Mouse (Mus musculus) adrenal gland, adult 2 months (tissue): ENCODE measurements at regions not wholly inside any gene's neighbourhood (a gene's known extent, or its start where the extent isn't known, plus 50 kb on each side); places are given as distances from the start of the nearest gene placed in this dataset.

Source experiments
- DNase-seq: peaks from one replicate; pipeline ENCODE4 v3.0.0; 2021

GRCm38 (mm10) chr2:169524429-169524828, 63.1 kb downstream of the Gm11011 start:
- no peak for DNase-seq

GRCm38 (mm10) chr2:169519941-169520340, 67.6 kb downstream of the Gm11011 start:
- DNase-seq: no peak

- no peak for DNase-seq
Measured at GRCm38 (mm10) chr2:169515350-169515749, 72.2 kb downstream of the Gm11011 start.

DNA sequence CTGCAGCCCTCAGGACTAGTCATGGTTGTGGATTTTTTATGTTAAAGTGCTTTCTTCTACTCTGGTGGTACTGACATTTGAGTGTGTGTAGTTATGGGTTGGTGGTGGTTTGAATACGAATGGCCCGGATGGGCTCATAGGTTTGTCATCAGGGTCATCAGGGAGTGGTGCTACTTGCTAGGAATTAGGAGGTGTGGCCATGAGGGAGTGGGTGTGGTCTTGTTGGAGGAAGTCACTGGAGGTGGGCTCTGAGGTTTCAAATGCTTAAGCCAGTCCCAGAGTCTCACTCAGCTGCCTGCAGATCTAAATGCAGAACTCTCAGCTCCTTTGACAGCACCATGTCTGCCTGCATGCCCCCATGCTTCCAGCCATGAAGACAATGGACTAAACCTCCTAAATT, 76.8 kb downstream of the Gm11011 start:
- no peak for DNase-seq

DNA sequence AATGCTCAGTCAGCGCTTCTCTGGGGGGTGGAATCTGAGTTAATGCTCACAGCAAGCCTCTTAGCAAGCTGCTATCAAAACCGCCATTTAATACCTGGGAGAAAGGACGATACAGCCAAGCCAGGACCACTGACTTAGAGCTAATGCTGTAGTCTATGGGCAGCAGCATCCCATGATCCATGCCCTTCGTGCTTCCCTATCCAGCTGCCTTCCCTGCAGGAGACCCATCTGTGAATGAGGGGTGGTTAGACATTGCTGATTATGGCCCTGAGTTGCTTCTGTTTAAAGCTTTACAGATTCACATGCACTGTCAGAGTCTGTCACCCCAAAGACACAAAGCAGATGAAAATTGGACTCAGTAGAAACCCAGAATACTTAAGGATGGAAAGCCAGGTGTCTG, 78.1 kb downstream of the Gm11011 start:
- DNase-seq: no peak

DNA sequence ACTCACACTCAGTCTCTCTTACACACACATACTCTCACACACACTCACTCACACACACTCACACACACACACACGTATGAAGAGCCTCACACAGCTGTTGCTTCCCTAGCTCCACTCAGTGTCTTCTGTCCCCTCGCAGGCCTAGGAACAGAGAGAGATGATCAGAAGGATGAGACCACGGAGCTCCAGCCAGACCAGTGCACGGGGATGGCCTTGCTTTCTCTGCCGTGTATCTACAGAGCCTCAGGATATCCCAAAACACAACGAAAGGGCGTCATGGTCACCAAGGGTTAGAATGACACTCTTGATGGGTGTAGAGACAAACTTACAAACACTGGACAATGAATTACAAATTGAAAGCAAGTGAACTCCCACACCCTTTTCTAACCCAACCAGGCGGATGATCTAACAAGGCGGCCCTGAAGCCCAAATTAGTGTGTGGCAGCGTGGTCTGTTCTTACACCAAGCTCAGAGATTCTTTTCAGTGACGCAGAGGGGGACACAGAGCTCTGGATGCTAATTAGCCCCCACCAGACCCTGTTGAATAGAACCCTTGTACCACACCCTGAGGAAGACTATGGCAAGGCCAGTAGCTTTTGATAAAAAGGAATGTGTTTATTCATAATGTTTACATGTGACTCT, 83.0 kb downstream of the Gm11011 start:
- no peak for DNase-seq

- DNase-seq: no peak
Measured at GRCm38 (mm10) chr2:169503598-169503958, 84.0 kb downstream of the Gm11011 start.

DNA sequence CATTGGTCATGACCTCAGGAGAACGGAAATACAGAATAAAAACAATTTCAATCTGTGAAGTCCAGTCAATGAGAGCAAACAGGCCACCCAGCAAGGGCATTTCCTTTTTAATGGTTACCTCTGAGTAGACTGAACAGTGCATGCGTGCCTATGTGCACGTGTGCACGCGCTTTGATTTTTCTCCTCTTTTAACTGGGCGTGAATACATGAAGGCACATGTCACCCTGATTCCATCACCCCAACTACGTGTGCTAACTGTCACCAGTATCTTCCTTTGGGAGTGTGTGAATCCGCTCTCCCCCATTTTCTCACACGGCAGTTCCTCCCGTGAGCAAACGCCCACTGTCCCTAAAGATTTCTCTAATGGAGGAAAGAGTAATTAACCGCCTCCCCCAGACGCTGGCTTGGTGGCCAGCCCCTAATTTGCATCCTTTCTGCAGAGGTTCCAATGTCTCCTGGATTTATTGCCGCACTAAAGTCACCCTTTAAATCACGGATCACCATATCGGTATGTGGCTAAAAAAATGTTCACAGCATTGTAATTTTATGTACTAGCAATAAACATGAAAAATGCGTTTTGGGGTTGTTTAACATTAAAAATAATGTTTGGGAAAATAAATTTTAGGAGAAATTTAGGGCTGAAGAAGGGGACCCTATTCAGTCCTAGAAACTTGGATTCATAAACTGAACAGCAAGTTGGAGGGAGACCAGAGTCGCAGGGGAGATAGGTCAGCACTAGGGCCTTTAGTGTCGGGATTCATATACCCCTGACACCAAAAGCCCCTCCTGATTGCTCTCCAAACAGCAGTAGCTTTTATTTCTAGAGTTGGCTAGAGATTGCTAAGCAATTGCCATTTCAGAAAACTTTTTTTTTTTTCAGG, 84.6 kb downstream of the Gm11011 start:
- no peak for DNase-seq

DNA sequence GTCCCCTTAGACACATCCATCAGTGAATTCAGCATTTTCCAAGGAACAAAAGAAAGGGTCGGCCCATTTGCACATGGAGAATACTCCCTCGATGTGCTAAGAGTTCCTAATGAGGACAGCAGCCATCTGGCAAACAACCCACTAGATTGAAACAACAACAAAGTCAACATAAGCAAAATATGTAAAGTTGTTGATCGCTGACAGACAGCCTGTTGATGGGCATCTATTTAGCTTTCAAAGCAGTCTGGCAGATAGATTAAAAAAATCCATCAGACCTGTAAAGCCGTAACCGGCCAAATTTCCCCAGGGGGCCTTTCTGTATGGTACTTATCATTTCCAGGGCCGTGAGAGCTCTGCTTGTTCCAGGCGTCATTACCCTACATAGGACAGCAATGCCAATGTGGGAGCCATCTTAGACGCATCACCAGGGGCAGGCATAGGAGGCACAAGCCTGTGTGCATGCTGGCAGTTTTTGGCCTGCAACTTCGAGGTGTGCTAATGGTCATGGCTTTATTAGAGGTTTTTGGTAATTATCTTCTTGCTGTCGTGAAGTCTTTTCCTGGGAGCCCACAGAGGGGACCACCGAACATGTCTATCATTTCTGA, 85.7 kb downstream of the Gm11011 start:
- no peak for DNase-seq

- no peak for DNase-seq
Measured at GRCm38 (mm10) chr2:169495368-169495767, 92.2 kb downstream of the Gm11011 start.

- DNase-seq: no peak
Measured at GRCm38 (mm10) chr2:169494503-169495311, 92.8 kb downstream of the Gm11011 start.

GRCm38 (mm10) chr2:169493609-169494275, 93.8 kb downstream of the Gm11011 start:
- DNase-seq: no peak

DNA sequence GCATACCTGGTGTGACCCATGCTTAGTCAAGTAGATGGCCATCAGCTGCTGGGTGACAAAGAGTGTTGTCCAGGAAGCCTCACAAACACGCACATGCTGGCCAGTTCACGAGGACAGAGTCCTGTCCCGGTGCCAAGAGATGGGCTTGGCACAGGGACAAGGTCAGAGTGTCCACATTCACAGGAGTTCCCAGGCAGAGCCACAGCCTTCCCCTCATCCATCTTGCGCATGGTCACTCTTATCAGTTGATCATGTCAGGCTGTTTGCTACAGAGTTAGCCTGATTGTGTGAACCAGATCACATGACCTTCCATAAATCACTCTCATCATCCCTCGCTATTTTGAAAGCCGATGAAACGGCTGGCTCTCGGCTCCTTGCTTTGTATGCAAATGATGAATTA, 103.6 kb downstream of the Gm11011 start:
- DNase-seq: peak; percentile 89

DNA sequence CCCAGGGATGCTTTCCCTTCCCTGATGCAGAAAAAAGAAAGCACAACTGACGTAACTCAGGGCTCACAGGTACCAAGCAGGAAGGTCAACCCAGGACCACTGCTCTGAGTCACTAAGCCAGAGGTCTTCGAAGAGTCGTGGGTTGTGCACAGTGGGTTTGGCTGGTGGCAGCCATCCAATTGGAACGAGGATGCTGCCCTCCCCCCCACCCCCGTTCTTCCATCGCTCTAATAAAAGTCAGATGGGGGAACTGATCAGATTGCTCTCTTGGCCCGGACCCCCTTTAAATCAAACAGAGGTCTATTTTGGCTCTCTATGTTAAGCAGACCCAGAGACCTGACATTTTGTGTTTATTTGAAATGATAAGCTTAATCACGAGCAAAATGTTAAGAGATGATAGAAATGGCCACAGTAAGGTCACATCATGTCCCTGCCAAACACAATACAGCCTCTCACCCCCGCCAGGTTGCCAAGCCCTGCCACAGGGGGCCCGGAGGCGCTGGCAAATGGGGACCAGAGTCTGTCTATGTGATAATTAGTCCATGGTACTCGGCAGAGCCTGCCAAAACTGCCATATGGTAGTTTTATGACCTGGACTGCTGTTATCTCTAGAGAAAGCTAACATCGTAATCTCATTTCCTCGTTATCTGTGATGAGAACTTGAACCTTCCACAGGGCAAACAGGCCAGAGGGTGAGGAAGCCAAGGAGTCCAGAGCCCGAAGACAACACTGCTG, 105.6 kb downstream of the Gm11011 start:
- DNase-seq: peak; percentile 35

GRCm38 (mm10) chr2:169474418-169475112, 113.0 kb downstream of the Gm11011 start:
- DNase-seq: no peak

- no peak for DNase-seq
Measured at GRCm38 (mm10) chr2:169469538-169469937, 118.0 kb downstream of the Gm11011 start.

- DNase-seq: no peak
Measured at GRCm38 (mm10) chr2:169467621-169468020, 119.9 kb downstream of the Gm11011 start.

DNA sequence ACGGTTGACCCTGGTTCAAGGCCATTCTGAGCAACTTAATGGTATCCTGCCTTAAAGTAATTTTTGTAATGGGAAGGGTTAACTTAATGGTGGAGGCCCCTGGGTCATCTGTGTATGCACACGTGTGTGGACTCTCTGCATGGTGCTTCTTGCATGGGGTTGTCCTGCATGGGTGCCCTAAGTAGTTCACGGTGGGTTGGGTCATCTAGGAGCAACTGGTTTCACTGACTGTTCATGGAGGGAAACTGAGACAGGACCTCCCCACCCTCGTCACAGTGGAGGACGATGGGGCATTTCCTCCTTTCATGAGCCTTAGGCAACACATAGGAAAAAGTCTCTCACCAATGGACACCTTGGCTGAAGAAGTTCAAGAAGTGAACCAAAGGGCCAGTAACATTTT, 123.4 kb downstream of the Gm11011 start:
- DNase-seq: no peak

DNA sequence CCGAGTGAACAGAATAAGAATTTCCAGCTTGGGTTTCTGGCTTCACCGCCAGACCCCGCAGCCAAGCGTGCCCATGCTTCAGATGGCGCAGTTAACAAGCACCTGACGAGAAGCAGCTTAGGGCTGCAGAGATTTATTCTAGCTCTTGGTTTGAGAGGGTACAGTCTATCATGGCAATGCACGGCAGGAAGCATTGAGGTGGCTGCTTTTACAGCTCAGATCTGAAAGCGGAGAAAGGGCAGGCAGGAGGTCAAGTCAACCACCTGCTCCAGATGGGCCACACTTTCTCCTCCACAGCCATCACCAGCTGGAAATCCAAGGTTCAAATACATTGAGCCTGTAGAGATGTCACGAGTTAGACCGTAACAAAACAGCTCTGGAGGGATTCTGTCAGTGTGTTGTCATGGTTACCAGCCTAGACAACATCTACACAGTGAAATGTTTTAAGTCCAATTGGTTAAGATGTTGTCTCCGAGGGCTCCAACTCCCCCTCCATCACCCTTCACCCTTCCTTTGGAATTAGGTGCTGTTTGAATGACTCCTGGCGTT, 126.0 kb downstream of the Gm11011 start:
- no peak for DNase-seq

- no peak for DNase-seq
Measured at GRCm38 (mm10) chr2:169452956-169453355, 134.6 kb downstream of the Gm11011 start.
